Mouse (Mus musculus): ENCODE measurements at regions not wholly inside any gene's neighbourhood (a gene's known extent, or its start where the extent isn't known, plus 50 kb on each side); places are given as distances from the start of the nearest gene placed in this dataset.
A peak's percentile ranks its signal among the peaks of the same experiment; 100 is the strongest.

- peak; percentile 87 for DNase-seq (ENCODE audit: low read depth, low spot score)
Observed at GRCm38 (mm10) chr11:24685545-24686467, 608.0 kb downstream of the Bcl11a start.

- no peak for DNase-seq (ENCODE audit: low read depth, low spot score)
Observed at GRCm38 (mm10) chr11:24688160-24688782, 610.4 kb downstream of the Bcl11a start.

GRCm38 (mm10) chr11:24689807-24690333, 612.0 kb downstream of the Bcl11a start:
- DNase-seq (ENCODE audit: low read depth, low spot score): no peak

- DNase-seq (ENCODE audit: low read depth, low spot score): no peak
Observed at GRCm38 (mm10) chr11:24693926-24694325, 616.1 kb downstream of the Bcl11a start.

- no peak for DNase-seq (ENCODE audit: low read depth, low spot score)
Observed at GRCm38 (mm10) chr11:24695010-24695720, 617.3 kb downstream of the Bcl11a start.

- peak; percentile 55 for DNase-seq (ENCODE audit: low read depth, low spot score)
Observed at GRCm38 (mm10) chr11:24696561-24696960, 618.7 kb downstream of the Bcl11a start.

GRCm38 (mm10) chr11:24708790-24709189, 630.9 kb downstream of the Bcl11a start:
- DNase-seq (ENCODE audit: low read depth, low spot score): no peak

GRCm38 (mm10) chr11:24716539-24717287, 638.9 kb downstream of the Bcl11a start:
- no peak for DNase-seq (ENCODE audit: low read depth, low spot score)

- no peak for DNase-seq (ENCODE audit: low read depth, low spot score)
Observed at GRCm38 (mm10) chr11:24724259-24724937, 646.5 kb downstream of the Bcl11a start.

GRCm38 (mm10) chr11:24726331-24726730, 648.5 kb downstream of the Bcl11a start:
- no peak for DNase-seq (ENCODE audit: low read depth, low spot score)

GRCm38 (mm10) chr11:24727404-24727803, 649.5 kb downstream of the Bcl11a start:
- DNase-seq (ENCODE audit: low read depth, low spot score): no peak

GRCm38 (mm10) chr11:24731431-24731830, 653.6 kb downstream of the Bcl11a start:
- no peak for DNase-seq (ENCODE audit: low read depth, low spot score)

GRCm38 (mm10) chr11:24739710-24740255, 661.9 kb downstream of the Bcl11a start:
- peak; percentile 9 for DNase-seq (ENCODE audit: low read depth, low spot score)

- no peak for DNase-seq (ENCODE audit: low read depth, low spot score)
Observed at GRCm38 (mm10) chr11:24740466-24740865, 662.6 kb downstream of the Bcl11a start.

GRCm38 (mm10) chr11:24742561-24742960, 664.7 kb downstream of the Bcl11a start:
- no peak for DNase-seq (ENCODE audit: low read depth, low spot score)

GRCm38 (mm10) chr11:24743439-24743838, 665.6 kb downstream of the Bcl11a start:
- DNase-seq (ENCODE audit: low read depth, low spot score): no peak

GRCm38 (mm10) chr11:24745841-24746240, 668.0 kb downstream of the Bcl11a start:
- no peak for DNase-seq (ENCODE audit: low read depth, low spot score)

- peak; percentile 74 for DNase-seq (ENCODE audit: low read depth, low spot score)
Observed at GRCm38 (mm10) chr11:24750144-24750779, 672.4 kb downstream of the Bcl11a start.

GRCm38 (mm10) chr11:24758130-24758529, 680.3 kb downstream of the Bcl11a start:
- no peak for DNase-seq (ENCODE audit: low read depth, low spot score)

- peak; percentile 61 for DNase-seq (ENCODE audit: low read depth, low spot score)
Observed at GRCm38 (mm10) chr11:24783470-24783869, 705.6 kb downstream of the Bcl11a start.
